Mouse (Mus musculus) small intestine, adult 2 months (tissue): ENCODE data around the gene Rpn1. TPM values are rescaled to one million over a fixed set of nuclear protein-coding genes. Genes with fewer than 3 reads are reported as not detected.
A peak's percentile ranks its signal among the peaks of the same experiment; 100 is the strongest.

ENCODE experiments used
- H3K27ac ChIP-seq: fragments of 200-500 bp; 2 replicates; pipeline ENCODE4 v1.5.1; 2012; ENCODE audit warnings: low read depth, low read length, control low read depth, inconsistent platforms; ENCODE audit not compliant: insufficient read depth
- H3K27me3 ChIP-seq: fragments of 200-500 bp; 2 replicates; pipeline ENCODE4 v1.6.1; 2012; ENCODE audit warnings: mild to moderate bottlenecking, moderate library complexity, low read length, inconsistent platforms; ENCODE audit not compliant: control insufficient read depth, insufficient read depth
- H3K36me3 ChIP-seq: fragments of 200-500 bp; 2 replicates; pipeline ENCODE4 v1.6.1; 2012; ENCODE audit warnings: mild to moderate bottlenecking, low read length, control low read depth, inconsistent platforms; ENCODE audit not compliant: control insufficient read depth, insufficient read depth
- H3K4me1 ChIP-seq: fragments of 200-500 bp; 2 replicates; pipeline ENCODE4 v1.6.1; 2012; ENCODE audit warnings: low read length, inconsistent platforms, mixed read lengths; ENCODE audit not compliant: control insufficient read depth, insufficient read depth, insufficient read length
- H3K4me3 ChIP-seq: fragments of 200-500 bp; 2 replicates; pipeline ENCODE4 v1.5.1; 2012; ENCODE audit warnings: low read depth, mild to moderate bottlenecking, control low read depth, inconsistent platforms, low read length, moderate library complexity
- CTCF ChIP-seq: fragments of 200-500 bp; IDR thresholded peaks from 2 replicates; pipeline ENCODE4 v1.5.1; 2012; ENCODE audit warnings: low read depth, mild to moderate bottlenecking, control low read depth, inconsistent platforms, low read length, moderate library complexity, mixed read lengths; ENCODE audit not compliant: insufficient replicate concordance, insufficient read length; ENCODE audit errors: extremely low read depth
- POLR2A ChIP-seq: fragments of 200-500 bp; IDR thresholded peaks from 2 replicates; pipeline ENCODE4 v1.6.1; 2012; ENCODE audit warnings: low read depth, mild to moderate bottlenecking, control low read depth, inconsistent platforms, low read length, moderate library complexity
- WGBS: fragments of 180-500 bp; shearing (Covaris S2); methylation state at CpG from one replicate; pipeline ENCODE4 v1.1.7; 2018; 5-methylcytosine and 5-hydroxymethylcytosine counted together
- polyA plus RNA-seq: library from polyadenylated mRNA; depleted of rRNA; stranded (reverse); fragments of >200 nt; gene quantifications from 2 replicates; pipeline ENCODE4 v1.2.3, GENCODE M21; 2012

The Rpn1 gene
- polyA plus RNA-seq, 1 experiment, result 104 TPM

- H3K27ac ChIP-seq, result no peak overlapping the region
- H3K4me3 ChIP-seq, result no peak overlapping the region
- 34% methylated on average over 5 of the region's 5 CpGs for WGBS
- TF ChIP-seq POLR2A, result no peak
- TF ChIP-seq CTCF, result no peak
- no peaks in the 10 kb centered on the region for H3K27me3 ChIP-seq
- peaks cover 4% of the 10 kb centered on the region; the same call in 1 of the 2 replicates for H3K4me1 ChIP-seq
- no peaks in the 10 kb centered on the region for H3K36me3 ChIP-seq
Observed at GRCm38 (mm10) chr6:88131521-88131920, 47.2 kb downstream of the Rpn1 start.

GRCm38 (mm10) chr6:88132051-88132450, 47.8 kb downstream of the Rpn1 start:
- 14% methylated on average over 17 of the region's 17 CpGs for WGBS
- no peaks in the 10 kb centered on the region for H3K27me3 ChIP-seq
- TF ChIP-seq CTCF, result no peak
- TF ChIP-seq POLR2A, result no peak
- no peaks in the 10 kb centered on the region for H3K36me3 ChIP-seq
- H3K4me1 ChIP-seq, result peaks cover 4% of the 10 kb centered on the region; the same call in 1 of the 2 replicates
- no peak overlapping the region for H3K4me3 ChIP-seq
- H3K27ac ChIP-seq, result no peak overlapping the region

GRCm38 (mm10) chr6:88133061-88133460, 48.8 kb downstream of the Rpn1 start:
- H3K27ac ChIP-seq, result no peak overlapping the region
- 92% methylated on average over 6 of the region's 6 CpGs for WGBS
- H3K36me3 ChIP-seq, result no peaks in the 10 kb centered on the region
- TF ChIP-seq POLR2A, result no peak
- no peak for TF ChIP-seq CTCF
- no peaks in the 10 kb centered on the region for H3K27me3 ChIP-seq
- no peak overlapping the region for H3K4me3 ChIP-seq
- peaks cover 4% of the 10 kb centered on the region; the same call in 1 of the 2 replicates for H3K4me1 ChIP-seq

- 63% methylated on average over 6 of the region's 6 CpGs for WGBS
- peaks cover 4% of the 10 kb centered on the region; the same call in 1 of the 2 replicates for H3K4me1 ChIP-seq
- H3K4me3 ChIP-seq, result no peak overlapping the region
- TF ChIP-seq CTCF, result no peak
- TF ChIP-seq POLR2A, result no peak
- no peaks in the 10 kb centered on the region for H3K36me3 ChIP-seq
- no peak overlapping the region for H3K27ac ChIP-seq
- no peaks in the 10 kb centered on the region for H3K27me3 ChIP-seq
Observed at GRCm38 (mm10) chr6:88133878-88134277, 49.6 kb downstream of the Rpn1 start.

GRCm38 (mm10) chr6:88136201-88136631, 51.9 kb downstream of the Rpn1 start:
- H3K4me1 ChIP-seq, result peaks cover 4% of the 10 kb centered on the region; the same call in 1 of the 2 replicates
- TF ChIP-seq CTCF, result no peak
- no peak for TF ChIP-seq POLR2A
- peak overlapping the region; percentile 41 for H3K4me3 ChIP-seq
- no peak overlapping the region for H3K27ac ChIP-seq
- H3K36me3 ChIP-seq, result no peaks in the 10 kb centered on the region
- 7% methylated on average over 15 of the region's 15 CpGs for WGBS
- no peaks in the 10 kb centered on the region for H3K27me3 ChIP-seq

GRCm38 (mm10) chr6:88138485-88138884, 54.2 kb downstream of the Rpn1 start:
- no peaks in the 10 kb centered on the region for H3K27me3 ChIP-seq
- TF ChIP-seq CTCF (no peak), POLR2A (no peak)
- no peaks in the 10 kb centered on the region for H3K36me3 ChIP-seq
- no peak overlapping the region for H3K4me3 ChIP-seq
- no peak overlapping the region for H3K27ac ChIP-seq
- peaks cover 4% of the 10 kb centered on the region; the same call in 1 of the 2 replicates for H3K4me1 ChIP-seq
- 85% methylated on average over 3 of the region's 3 CpGs for WGBS

GRCm38 (mm10) chr6:88140264-88140663, 56.0 kb downstream of the Rpn1 start:
- H3K4me3 ChIP-seq, result no peak overlapping the region
- WGBS, result 42% methylated on average over 8 of the region's 8 CpGs
- H3K27me3 ChIP-seq, result no peaks in the 10 kb centered on the region
- H3K27ac ChIP-seq, result no peak overlapping the region
- TF ChIP-seq CTCF (no peak), POLR2A (no peak)
- peaks cover 4% of the 10 kb centered on the region; the same call in 1 of the 2 replicates for H3K4me1 ChIP-seq
- no peaks in the 10 kb centered on the region for H3K36me3 ChIP-seq
